Mouse (Mus musculus): Measurements from ENCODE around the gene Dmac2.

- no peak for TF ChIP-seq POLR2A (IDR thresholded peaks at IDR 0.05; ENCODE audit: extremely low read depth, insufficient read depth, low read length)
- TF ChIP-seq CTCF (IDR thresholded peaks at IDR 0.05; ENCODE audit: extremely low read depth, insufficient read depth, low read length), result no peak
Observed at GRCm38 (mm10) chr7:25600666-25601065, 18.5 kb upstream of the Dmac2 start.
